Mouse (Mus musculus): Measurements from ENCODE around the gene Krt27.

Krt27 gene

GRCm38 (mm10) chr11:99351004-99351403 lies at the start of gene Krt27:
Gene Krt27 (minus strand): TSS chr11:99351104.
- DNase-seq (ENCODE audit: low read depth, low spot score), result no peak

- no peak for DNase-seq (ENCODE audit: low read depth, low spot score)
Observed at GRCm38 (mm10) chr11:99399956-99400549, 49.1 kb upstream of the Krt27 start.

- no peak for DNase-seq (ENCODE audit: low read depth, low spot score)
Observed at GRCm38 (mm10) chr11:99398832-99399231, 47.9 kb upstream of the Krt27 start.

GRCm38 (mm10) chr11:99398084-99398483 lies 47.2 kb upstream of the Krt27 start:
- DNase-seq (ENCODE audit: low read depth, low spot score), result no peak

- no peak for DNase-seq (ENCODE audit: low read depth, low spot score)
Observed at GRCm38 (mm10) chr11:99396661-99397060, 45.8 kb upstream of the Krt27 start.

- DNase-seq (ENCODE audit: low read depth, low spot score), result no peak
Observed at GRCm38 (mm10) chr11:99396034-99396433, 45.1 kb upstream of the Krt27 start.

- DNase-seq (ENCODE audit: low read depth, low spot score), result no peak
Observed at GRCm38 (mm10) chr11:99392492-99392891, 41.6 kb upstream of the Krt27 start.

GRCm38 (mm10) chr11:99391375-99391774 lies 40.5 kb upstream of the Krt27 start:
- DNase-seq (ENCODE audit: low read depth, low spot score), result no peak

GRCm38 (mm10) chr11:99390866-99391265 lies 40.0 kb upstream of the Krt27 start:
- DNase-seq (ENCODE audit: low read depth, low spot score), result no peak

- no peak for DNase-seq (ENCODE audit: low read depth, low spot score)
Observed at GRCm38 (mm10) chr11:99389264-99389663, 38.4 kb upstream of the Krt27 start, which contains the start of gene Krt10. Gene Krt10 (minus strand): TSS chr11:99389364.

- DNase-seq (ENCODE audit: low read depth, low spot score), result no peak
Observed at GRCm38 (mm10) chr11:99388661-99389060, 37.8 kb upstream of the Krt27 start.

GRCm38 (mm10) chr11:99385813-99386721 lies 35.2 kb upstream of the Krt27 start:
- peak; percentile 67 for DNase-seq (ENCODE audit: low read depth, low spot score)

GRCm38 (mm10) chr11:99379568-99379967 lies 28.7 kb upstream of the Krt27 start:
- DNase-seq (ENCODE audit: low read depth, low spot score), result no peak

- DNase-seq (ENCODE audit: low read depth, low spot score), result no peak
Observed at GRCm38 (mm10) chr11:99374803-99375202, 23.9 kb upstream of the Krt27 start, which contains the start of gene Krt28. Gene Krt28 (minus strand): TSS chr11:99374903.

GRCm38 (mm10) chr11:99369853-99370451 lies 19.0 kb upstream of the Krt27 start:
- peak; percentile 39 for DNase-seq (ENCODE audit: low read depth, low spot score)

- no peak for DNase-seq (ENCODE audit: low read depth, low spot score)
Observed at GRCm38 (mm10) chr11:99369229-99369628, 18.3 kb upstream of the Krt27 start.

- DNase-seq (ENCODE audit: low read depth, low spot score), result no peak
Observed at GRCm38 (mm10) chr11:99366791-99367190, 15.9 kb upstream of the Krt27 start.

GRCm38 (mm10) chr11:99364412-99364811 lies 13.5 kb upstream of the Krt27 start:
- DNase-seq (ENCODE audit: low read depth, low spot score), result no peak

GRCm38 (mm10) chr11:99361423-99361822 lies 10.5 kb upstream of the Krt27 start:
- DNase-seq (ENCODE audit: low read depth, low spot score), result no peak

GRCm38 (mm10) chr11:99339299-99339847 lies 11.5 kb downstream of the Krt27 start:
- DNase-seq (ENCODE audit: low read depth, low spot score), result no peak

- no peak for DNase-seq (ENCODE audit: low read depth, low spot score)
Observed at GRCm38 (mm10) chr11:99337866-99338265, 13.0 kb downstream of the Krt27 start, which contains the start of gene Krt26. Gene Krt26 (minus strand): TSS chr11:99337966.

- no peak for DNase-seq (ENCODE audit: low read depth, low spot score)
Observed at GRCm38 (mm10) chr11:99333426-99333825, 17.5 kb downstream of the Krt27 start.
